Mouse (Mus musculus): ENCODE data around the gene Plcl1.
A peak's percentile ranks its signal among the peaks of the same experiment; 100 is the strongest.
"Not testable (repeated sequence)": the region's sequence is repeated elsewhere in the genome, so short reads cannot be mapped to it uniquely, and the experiment has no call there.

Gene Plcl1

GRCm38 (mm10) chr1:55445043-55445688, 39.4 kb downstream of the Plcl1 start:
- DNase-seq = no peak

GRCm38 (mm10) chr1:55445689-55446044, 39.9 kb downstream of the Plcl1 start:
- DNase-seq = no peak

- DNase-seq = no peak
These were observed 40.6 kb downstream of the Plcl1 start for GRCm38 (mm10) chr1:55446273-55446672.

- DNase-seq = no peak
These were observed 41.2 kb downstream of the Plcl1 start for GRCm38 (mm10) chr1:55446876-55447275.

- no peak for DNase-seq
These were observed 41.9 kb downstream of the Plcl1 start for GRCm38 (mm10) chr1:55447661-55448060.

DNA sequence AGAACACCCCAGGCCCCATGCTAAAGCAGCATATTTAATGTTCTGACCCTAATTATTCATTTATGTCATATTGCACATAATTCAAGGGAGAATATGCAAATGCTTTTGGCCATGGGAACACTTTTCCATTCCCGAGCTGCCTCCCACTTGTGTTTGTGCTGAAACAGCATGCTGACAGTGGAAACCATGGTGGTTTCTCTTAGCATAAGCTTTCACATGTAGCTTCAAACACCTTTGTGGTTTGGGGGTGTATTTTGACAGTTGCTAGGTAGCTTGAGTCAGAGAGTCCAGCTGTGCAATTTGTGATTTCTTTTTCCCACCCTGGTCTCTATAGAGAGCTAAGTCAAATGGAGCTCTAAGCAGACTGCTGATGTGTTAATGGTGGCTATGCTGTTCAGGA, 42.4 kb downstream of the Plcl1 start:
- no peak for DNase-seq

DNA sequence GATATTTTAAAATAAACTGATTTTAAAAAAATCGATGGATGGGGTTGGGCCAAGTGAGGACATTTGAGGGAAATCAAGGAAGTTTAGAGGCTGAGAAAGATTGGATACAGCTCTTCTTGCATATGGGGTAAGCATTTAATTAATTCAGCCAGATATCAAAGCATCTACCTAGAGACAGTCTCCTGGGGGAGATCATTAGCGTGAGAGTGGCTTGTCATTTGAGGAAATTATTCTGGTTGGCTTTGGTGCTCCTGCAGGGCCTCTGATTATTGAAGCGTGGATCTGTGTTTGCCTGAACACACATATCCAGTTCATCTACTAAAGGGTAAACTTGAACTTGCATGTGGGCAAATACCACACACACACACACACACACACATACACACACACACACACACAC, 44.1 kb downstream of the Plcl1 start:
- DNase-seq = no peak

DNA sequence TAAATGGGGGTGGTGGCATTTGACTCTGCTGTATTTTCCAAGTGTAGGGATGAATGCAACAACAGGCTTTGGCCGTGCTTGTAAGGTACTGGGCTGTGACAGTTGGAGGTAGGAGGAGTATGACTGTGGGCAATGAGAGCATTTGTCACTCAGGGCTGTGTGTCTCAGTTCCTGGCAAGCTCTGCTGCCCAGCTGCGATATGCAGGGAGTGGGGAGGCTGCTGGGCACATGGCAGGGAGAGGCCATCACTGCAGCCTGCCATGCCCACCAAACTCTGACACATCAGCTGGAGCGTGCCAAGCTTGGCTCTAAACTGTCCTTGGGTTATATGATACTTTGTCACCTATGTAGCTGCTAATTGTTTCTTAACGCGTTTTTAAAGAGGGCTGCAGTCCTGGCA, 48.4 kb downstream of the Plcl1 start:
- DNase-seq = no peak

DNA sequence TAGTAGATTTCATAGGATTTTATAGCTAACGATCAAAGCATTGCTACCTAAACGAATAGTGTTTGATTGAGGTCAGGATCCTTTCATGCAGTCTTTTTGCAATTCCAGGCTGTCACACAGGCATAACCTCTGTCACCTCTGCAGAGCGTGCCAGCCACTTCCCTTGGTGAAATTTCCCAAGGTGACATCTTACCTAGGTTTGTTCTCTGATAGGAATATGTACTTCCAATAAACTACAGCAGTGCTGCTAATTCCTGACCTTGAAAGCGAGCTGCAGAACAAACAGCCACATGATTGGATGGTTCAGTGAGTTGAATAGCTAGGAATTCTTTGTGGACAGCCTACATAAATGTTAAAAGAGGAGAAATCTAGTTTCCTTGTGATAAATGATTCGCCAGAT, 56.6 kb downstream of the Plcl1 start:
- DNase-seq = peak; percentile 6

- DNase-seq = no peak
These were observed 68.0 kb downstream of the Plcl1 start for GRCm38 (mm10) chr1:55473756-55474155.

- DNase-seq = no peak
These were observed 69.3 kb downstream of the Plcl1 start for GRCm38 (mm10) chr1:55474976-55475375.

- DNase-seq = peak; percentile 17
These were observed 81.7 kb downstream of the Plcl1 start for GRCm38 (mm10) chr1:55487371-55487770.

DNA sequence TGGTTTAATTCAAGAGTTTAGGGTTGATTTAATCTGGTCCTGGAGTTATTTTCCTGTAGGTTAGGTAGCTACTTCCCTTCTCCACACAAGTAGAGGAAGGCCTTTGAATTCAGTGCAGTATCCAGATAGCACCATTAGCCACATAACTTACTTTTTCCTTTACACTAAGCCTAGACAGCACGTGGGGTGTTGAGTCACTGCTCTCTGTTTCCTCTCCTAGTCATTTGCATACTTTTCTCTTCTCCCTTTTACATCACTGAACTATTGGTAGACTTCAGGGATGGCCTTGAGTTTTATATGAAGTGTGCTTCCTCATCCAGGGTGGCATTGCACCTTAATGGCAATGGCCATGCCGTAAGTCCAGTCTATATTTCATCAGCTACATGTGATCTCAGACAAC, 82.5 kb downstream of the Plcl1 start:
- no peak for DNase-seq

GRCm38 (mm10) chr1:55489355-55489754, 83.6 kb downstream of the Plcl1 start:
- DNase-seq = no peak

DNA sequence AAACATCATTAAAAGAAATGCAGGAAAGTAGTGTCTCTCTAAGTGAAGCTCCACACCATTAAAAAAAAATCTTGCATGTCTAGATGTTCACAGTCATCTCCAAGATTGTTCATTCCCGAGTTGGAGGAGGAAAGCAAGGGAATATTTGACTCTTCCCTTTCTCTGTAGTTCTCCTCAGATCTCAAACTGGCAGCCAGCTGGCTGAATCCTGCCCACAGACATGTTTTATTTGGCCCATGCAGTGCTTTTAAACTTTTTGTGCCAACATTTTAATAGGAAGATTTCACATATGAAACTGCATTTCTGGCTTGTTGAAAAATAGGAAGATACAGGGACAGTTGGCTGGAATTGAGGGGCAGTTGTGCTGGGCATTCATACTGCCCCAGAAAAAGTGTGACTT, 94.2 kb downstream of the Plcl1 start:
- DNase-seq = no peak

DNA sequence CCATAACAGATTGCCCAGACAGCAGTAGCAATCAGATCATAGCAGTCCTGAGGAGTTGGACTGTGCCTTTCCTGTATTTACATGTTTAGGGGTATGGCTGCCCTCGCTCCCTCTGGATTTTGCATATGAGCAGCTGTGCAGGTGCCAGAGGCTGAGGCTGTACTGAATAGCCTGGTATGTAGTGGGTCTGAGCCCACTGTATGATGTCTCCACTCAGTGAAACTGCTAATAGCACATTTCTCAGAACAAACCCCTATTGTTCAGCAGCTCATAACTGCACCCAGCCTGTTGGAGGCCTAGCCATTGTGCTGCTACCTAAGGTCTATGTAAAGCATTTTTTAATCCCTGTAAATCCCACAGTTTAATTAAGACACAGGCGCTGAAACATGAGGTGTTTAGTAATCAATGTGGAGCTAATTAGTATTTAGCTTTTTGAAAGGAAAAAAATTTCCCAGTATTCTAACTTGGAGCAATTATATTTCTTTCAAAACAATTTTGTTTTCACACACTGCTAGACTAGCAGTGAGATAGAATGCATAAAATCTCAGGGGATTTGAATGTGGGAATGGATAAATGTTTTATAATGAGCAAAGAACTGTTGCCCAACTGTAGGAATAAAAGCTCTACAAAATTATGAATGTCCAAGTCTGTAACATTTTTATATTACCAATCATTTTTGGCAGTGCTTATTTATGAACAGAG, 95.4 kb downstream of the Plcl1 start:
- DNase-seq = no peak

- no peak for DNase-seq
These were observed 100.1 kb downstream of the Plcl1 start for GRCm38 (mm10) chr1:55505811-55506210.

- DNase-seq = no peak
These were observed 101.3 kb downstream of the Plcl1 start for GRCm38 (mm10) chr1:55507061-55507460.

- no peak for DNase-seq
These were observed 103.9 kb downstream of the Plcl1 start for GRCm38 (mm10) chr1:55509587-55509986.

GRCm38 (mm10) chr1:55512165-55512564, 106.4 kb downstream of the Plcl1 start:
- DNase-seq = no peak

DNA sequence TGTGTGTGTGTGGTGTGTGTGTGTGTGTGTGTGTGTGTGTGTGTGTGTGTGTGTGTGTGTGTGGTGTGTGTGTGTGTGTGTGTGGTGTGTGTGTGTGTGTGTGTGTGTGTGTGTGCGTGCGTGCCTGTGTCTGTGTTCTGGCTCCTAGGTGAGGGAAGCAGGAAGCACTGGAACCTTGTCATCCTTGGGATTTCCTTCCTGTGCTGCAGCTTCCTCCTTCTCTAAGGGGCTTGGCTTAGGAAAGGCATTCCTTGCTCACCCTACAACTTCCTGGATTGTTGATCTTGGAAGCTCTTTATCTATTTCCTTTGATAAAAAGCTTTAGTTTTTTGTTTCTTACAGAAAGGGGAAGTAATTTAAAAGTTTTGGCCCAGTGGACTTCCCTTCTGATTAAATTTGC, 107.1 kb downstream of the Plcl1 start:
- DNase-seq = not testable (repeated sequence)

- DNase-seq = no peak
These were observed 111.5 kb downstream of the Plcl1 start for GRCm38 (mm10) chr1:55517182-55517581.

- no peak for DNase-seq
These were observed 118.2 kb downstream of the Plcl1 start for GRCm38 (mm10) chr1:55523966-55524365.

GRCm38 (mm10) chr1:55525100-55525499, 119.4 kb downstream of the Plcl1 start:
- no peak for DNase-seq

DNA sequence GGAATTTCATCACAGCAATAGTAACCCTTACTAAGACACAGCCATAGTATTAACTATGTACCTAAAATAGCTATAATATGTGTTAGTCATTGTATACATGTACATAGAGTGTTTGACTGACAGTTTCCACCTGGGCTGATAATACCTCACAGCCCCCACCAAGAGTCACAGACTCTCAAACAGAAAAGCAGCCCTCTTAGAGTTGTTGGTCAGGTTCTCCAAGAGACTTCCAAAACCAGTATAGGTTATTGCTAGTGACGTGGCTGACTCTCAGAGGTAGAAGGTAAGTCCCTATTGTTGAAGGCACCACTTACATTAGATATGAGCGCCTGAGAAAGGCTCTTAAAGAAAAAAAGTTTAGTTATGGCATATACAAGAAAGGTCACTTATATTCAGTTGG, 120.0 kb downstream of the Plcl1 start:
- DNase-seq = no peak
